Mouse (Mus musculus): ENCODE measurements around the gene Aldoart2. TPM values are rescaled to one million over a fixed set of nuclear protein-coding genes. Genes with fewer than 3 reads are reported as not detected.

Aldoart2 gene
- polyA plus RNA-seq (2015; fragmentation: Nextera tagmentation; extraction: Ambion mirVana), result not detected in 2 replicates

DNA sequence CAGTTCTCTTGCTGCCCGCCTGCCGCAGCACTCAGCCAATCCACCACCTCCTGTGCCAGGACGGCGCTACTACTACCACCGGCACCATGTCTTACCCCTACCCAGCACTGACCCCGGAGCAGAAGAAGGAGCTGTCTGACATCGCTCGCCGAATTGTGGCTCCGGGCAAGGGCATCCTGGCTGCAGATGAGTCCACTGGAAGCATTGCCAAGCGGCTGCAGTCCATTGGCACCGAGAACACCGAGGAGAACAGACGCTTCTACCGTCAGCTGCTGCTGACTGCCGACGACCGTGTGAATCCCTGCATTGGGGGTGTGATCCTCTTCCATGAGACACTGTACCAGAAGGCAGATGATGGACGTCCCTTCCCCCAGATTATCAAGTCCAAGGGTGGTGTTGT is at the start of gene Aldoart2:
Gene Aldoart2, plus strand, starts transcription at position 34 of the 400 bp plus-strand sequence.

DNA sequence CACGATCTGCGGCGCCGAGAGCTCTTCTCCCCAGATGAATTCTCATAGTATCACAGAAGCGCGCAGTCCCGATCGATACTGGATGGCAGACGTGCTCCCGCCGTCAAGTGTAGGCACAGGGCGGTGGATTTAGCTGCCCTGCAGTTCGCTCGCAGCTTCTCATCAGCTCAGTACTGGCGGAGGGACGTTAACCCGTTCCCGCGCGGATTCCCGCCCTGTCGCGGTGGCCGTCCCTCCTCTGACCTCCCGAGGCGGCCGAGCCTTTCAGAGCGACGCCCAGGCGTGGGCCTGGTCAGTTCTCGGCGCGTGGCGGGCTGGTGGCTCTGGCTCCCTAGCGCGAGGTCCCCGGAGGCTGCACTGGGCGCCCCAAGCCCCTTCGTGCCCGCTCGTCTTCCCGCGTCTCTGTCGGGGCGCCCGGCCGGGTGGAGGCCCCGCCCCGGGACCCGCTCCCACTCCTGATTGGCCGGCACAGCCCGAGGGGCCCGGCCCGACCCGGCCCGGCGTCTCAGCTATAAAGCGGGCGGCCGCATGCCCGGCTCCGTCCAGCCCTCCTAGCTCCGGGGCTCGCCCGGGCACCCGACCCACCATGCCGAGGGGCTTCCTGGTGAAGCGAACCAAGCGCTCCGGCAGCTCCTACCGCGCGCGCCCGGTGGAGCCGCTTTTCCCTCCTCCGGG is 34.0 kb downstream of the Aldoart2 start, which contains the start of gene Insm2:
Gene Insm2, plus strand, starts transcription at position 541 of the 675 bp plus-strand sequence.

Other genes starting within 250 kb of the Aldoart2 start
- 453 and 461 TPM in 2 replicates for gene Psma6, start 181.0 kb upstream of the Aldoart2 start, polyA plus RNA-seq (2015; fragmentation: Nextera tagmentation; extraction: Ambion mirVana)
- 88.8 and 132 TPM in 2 replicates for gene Nfkbia, start 72.6 kb upstream of the Aldoart2 start, polyA plus RNA-seq (2015; fragmentation: Nextera tagmentation; extraction: Ambion mirVana)
- gene Insm2, start 34.2 kb downstream of the Aldoart2 start, polyA plus RNA-seq (2015; fragmentation: Nextera tagmentation; extraction: Ambion mirVana), result 7.5 and 17.1 TPM in 2 replicates